20 mouse cellular contexts compared by ENCODE assay signal in genomic region chr9:23161346-23161745, GRCm38 (mm10).
DNase-seq lines count a peak whose midpoint lies in the region; ATAC-seq and TF ChIP-seq lines count a peak whose summit lies in the region.
"Had no signal": no experiment of that assay in that cellular context is flagged by ENCODE, and none has a peak within 500 bp of the region (broad histone marks: within the 10 kb centered on the region; RNA-seq: fewer than 3 reads in every experiment).

No protein-coding gene starts in this region.

- no peaks in the 10 kb centered on the region for H3K36me3 ChIP-seq in liver, postnatal 0 days (replicated peaks; ENCODE audit: insufficient read depth, low read length)
- H3K36me3 ChIP-seq in liver, embryonic 11.5 days (ENCODE audit: control insufficient read depth, insufficient read depth, low read length) = no peaks in the 10 kb centered on the region
- H3K36me3 ChIP-seq: forebrain, embryonic 12.5 days; heart, embryonic 12.5 days; liver, embryonic 15.5 days had no signal

- no peak overlapping the region for H3K4me3 ChIP-seq in liver, postnatal 0 days (ENCODE audit: low read depth, low read length)
- H3K4me3 ChIP-seq in liver, embryonic 11.5 days (ENCODE audit: low read depth, low read length) = no peak overlapping the region
- H3K4me3 ChIP-seq: forebrain, embryonic 12.5 days; heart, embryonic 12.5 days; left cerebral cortex, adult 2 months; liver, embryonic 15.5 days had no signal

- 72% methylated on average over 7 of the region's 7 CpGs for WGBS in liver, postnatal 0 days (ENCODE audit: insufficient replicate concordance)
- 84% methylated on average over 7 of the region's 7 CpGs for WGBS in liver, embryonic 11.5 days

- H3K4me1 ChIP-seq in liver, postnatal 0 days (ENCODE audit: insufficient read depth) = no peaks in the 10 kb centered on the region
- H3K4me1 ChIP-seq in liver, embryonic 11.5 days (replicated peaks; ENCODE audit: control insufficient read depth, insufficient read depth, low read length) = no peaks in the 10 kb centered on the region
- H3K4me1 ChIP-seq: forebrain, embryonic 12.5 days; liver, embryonic 15.5 days had no signal

- H3K4me2 ChIP-seq in liver, postnatal 0 days (ENCODE audit: low read depth, low read length) = no peak overlapping the region
- no peak overlapping the region for H3K4me2 ChIP-seq in liver, embryonic 11.5 days
- H3K4me2 ChIP-seq: forebrain, embryonic 12.5 days; heart, embryonic 12.5 days; liver, embryonic 15.5 days had no signal

- H3K27ac ChIP-seq in liver, postnatal 0 days (ENCODE audit: low read depth) = no peak overlapping the region
- H3K27ac ChIP-seq in liver, embryonic 11.5 days (ENCODE audit: low read depth, low read length) = no peak overlapping the region
- H3K27ac ChIP-seq: forebrain, embryonic 12.5 days; hindbrain, postnatal 0 days; left cerebral cortex, adult 2 months; liver, embryonic 15.5 days had no signal

- H3K9ac ChIP-seq in liver, postnatal 0 days (replicated peaks) = no peak overlapping the region
- no peak overlapping the region for H3K9ac ChIP-seq in liver, embryonic 11.5 days (ENCODE audit: low read depth, low read length)
- H3K9ac ChIP-seq: forebrain, embryonic 12.5 days; heart, embryonic 12.5 days; liver, embryonic 15.5 days had no signal

- intact Hi-C loops in heart, postnatal 10 days (cut with DNase I) = no loop called here

- peak; percentile 99 for ATAC-seq in liver, postnatal 0 days
- no peak for ATAC-seq in liver, embryonic 11.5 days (replicated peaks; ENCODE audit: low FRiP score)
- ATAC-seq: activated CD4-positive, CD25-positive, alpha-beta regulatory T cell, adult 4 months; hindbrain, postnatal 0 days; midbrain, embryonic 16.5 days had no signal

- TF ChIP-seq EP300 in liver, postnatal 0 days (IDR thresholded peaks at IDR 0.05; ENCODE audit: low read depth) = no peak

- H3K27me3 ChIP-seq in liver, postnatal 0 days (ENCODE audit: insufficient read depth, low read length) = no peaks in the 10 kb centered on the region
- no peaks in the 10 kb centered on the region for H3K27me3 ChIP-seq in liver, embryonic 11.5 days (replicated peaks; ENCODE audit: control insufficient read depth, insufficient read depth, low read length)
- H3K27me3 ChIP-seq: forebrain, embryonic 12.5 days; heart, embryonic 12.5 days; liver, embryonic 15.5 days had no signal

- TF ChIP-seq CTCF in liver, postnatal 0 days (IDR thresholded peaks at IDR 0.05; ENCODE audit: low read depth) = no peak

- DNase-seq in heart, postnatal 10 days = peak; percentile 18 to 19
- no peak for DNase-seq in heart, adult 8-10 months (ENCODE audit: low spot score)
- DNase-seq in liver, postnatal 0 days = peak; percentile 59
- no peak for DNase-seq in liver, embryonic 11.5 days (ENCODE audit: low spot score)
- DNase-seq in retina, postnatal 1 day = peak; percentile 76
- no peak for DNase-seq in retina, embryonic 14.5 days (ENCODE audit: low spot score)
- peak; percentile 4 for DNase-seq in retina, postnatal 7 days (ENCODE audit: low read depth, low spot score)
- DNase-seq in adrenal gland, postnatal 14 days = no peak
- DNase-seq: cerebellum, adult 2 months; cerebellum, postnatal 36 days; gastrocnemius, postnatal 25 days; right cerebral cortex, postnatal 4 days; thymus, adult 2 months had no signal

- H3K9me3 ChIP-seq in liver, postnatal 0 days (ENCODE audit: low read length) = no peaks in the 10 kb centered on the region
- H3K9me3 ChIP-seq in liver, embryonic 11.5 days (ENCODE audit: control insufficient read depth, low read length) = no peaks in the 10 kb centered on the region
- H3K9me3 ChIP-seq: forebrain, embryonic 12.5 days; heart, embryonic 12.5 days; liver, embryonic 15.5 days had no signal

Comparison
In these comparisons a context has a peak if more than half of its experiments do, and no peak if none do; other contexts are left out.
1. DNase-seq: peak in heart, postnatal 10 days (2 of 2), liver, postnatal 0 days (single experiment), retina, postnatal 1 day (single experiment) and retina, postnatal 7 days (single experiment); none in heart, adult 8-10 months (single experiment), liver, embryonic 11.5 days (single experiment), retina, embryonic 14.5 days (single experiment) and adrenal gland, postnatal 14 days (single experiment).